Mouse (Mus musculus): ENCODE measurements around the gene Rev1. TPM values are rescaled to one million over a fixed set of nuclear protein-coding genes. Genes with fewer than 3 reads are reported as not detected.

The Rev1 gene
- total and polyA plus RNA-seq, 2 experiments, result 6.9 to 20.1 TPM

- DNase-seq (ENCODE audit: extremely low read depth, low read depth, low spot score), result peak; percentile 34
- Histone ChIP-seq H3K27me3 (ENCODE audit: control insufficient read depth, insufficient read depth, low read length) (no peaks in the 10 kb centered on the region), H3K4me3 (ENCODE audit: insufficient read depth, low read depth, low read length) (peak overlapping the region; percentile 99), H3K27ac (replicated peaks; ENCODE audit: insufficient read depth, low read depth, low read length) (peak overlapping the region; percentile 97), H3K79me2 (ENCODE audit: control insufficient read depth, insufficient read depth, low read length) (peaks cover 21% of the 10 kb centered on the region), H3K36me3 (ENCODE audit: control insufficient read depth, insufficient read depth, low read length) (no peaks in the 10 kb centered on the region), H3K9ac (ENCODE audit: low read depth, low read length) (peak overlapping the region; percentile 100), H3K4me1 (ENCODE audit: control insufficient read depth, insufficient read depth, low read length) (peaks cover 15% of the 10 kb centered on the region)
- WGBS, result under 1% methylated on average over 63 of the region's 68 CpGs
- TF ChIP-seq CTCF (IDR thresholded peaks at IDR 0.05; ENCODE audit: low read depth, low read length) (no peak), POLR2A (IDR thresholded peaks at IDR 0.05; ENCODE audit: extremely low read depth, insufficient read depth, low read length) (no peak)
These were observed 623 bp downstream of the Rev1 start for GRCm38 (mm10) chr1:38128919-38129436.

- Histone ChIP-seq H3K27ac (replicated peaks; ENCODE audit: insufficient read depth, low read depth, low read length) (no peak overlapping the region), H3K9ac (ENCODE audit: low read depth, low read length) (no peak overlapping the region), H3K79me2 (ENCODE audit: control insufficient read depth, insufficient read depth, low read length) (peaks cover 30% of the 10 kb centered on the region), H3K27me3 (ENCODE audit: control insufficient read depth, insufficient read depth, low read length) (no peaks in the 10 kb centered on the region), H3K4me3 (ENCODE audit: insufficient read depth, low read depth, low read length) (no peak overlapping the region), H3K36me3 (ENCODE audit: control insufficient read depth, insufficient read depth, low read length) (no peaks in the 10 kb centered on the region), H3K4me1 (ENCODE audit: control insufficient read depth, insufficient read depth, low read length) (peaks cover 15% of the 10 kb centered on the region)
- peak; percentile 74 for DNase-seq (ENCODE audit: extremely low read depth, low read depth, low spot score)
- TF ChIP-seq POLR2A (IDR thresholded peaks at IDR 0.05; ENCODE audit: extremely low read depth, insufficient read depth, low read length) (no peak), CTCF (IDR thresholded peaks at IDR 0.05; ENCODE audit: low read depth, low read length) (no peak)
These were observed 2.6 kb downstream of the Rev1 start for GRCm38 (mm10) chr1:38127036-38127435.

- 0 out of 2 replicates have a peak overlapping the region, but pooled peaks have one; percentile 34 for H3K27ac ChIP-seq (replicated peaks; ENCODE audit: insufficient read depth, low read depth, low read length)
- DNase-seq (ENCODE audit: extremely low read depth, low read depth, low spot score), result no peak
These were observed 3.2 kb downstream of the Rev1 start for GRCm38 (mm10) chr1:38126426-38126825.

GRCm38 (mm10) chr1:38124261-38124660 lies 5.3 kb downstream of the Rev1 start:
- TF ChIP-seq POLR2A (IDR thresholded peaks at IDR 0.05; ENCODE audit: extremely low read depth, insufficient read depth, low read length), result no peak
- TF ChIP-seq CTCF (IDR thresholded peaks at IDR 0.05; ENCODE audit: low read depth, low read length), result no peak
- peaks cover 30% of the 10 kb centered on the region for H3K79me2 ChIP-seq (ENCODE audit: control insufficient read depth, insufficient read depth, low read length)
- no peaks in the 10 kb centered on the region for H3K27me3 ChIP-seq (ENCODE audit: control insufficient read depth, insufficient read depth, low read length)
- peak; percentile 85 for DNase-seq (ENCODE audit: extremely low read depth, low read depth, low spot score)
- no peak overlapping the region for H3K4me3 ChIP-seq (ENCODE audit: insufficient read depth, low read depth, low read length)
- no peaks in the 10 kb centered on the region for H3K36me3 ChIP-seq (ENCODE audit: control insufficient read depth, insufficient read depth, low read length)
- H3K4me1 ChIP-seq (ENCODE audit: control insufficient read depth, insufficient read depth, low read length), result peaks cover 13% of the 10 kb centered on the region
- H3K9ac ChIP-seq (ENCODE audit: low read depth, low read length), result no peak overlapping the region
- H3K27ac ChIP-seq (replicated peaks; ENCODE audit: insufficient read depth, low read depth, low read length), result peak overlapping the region; percentile 59; the same call in 1 of the 2 replicates

More at GRCm38 (mm10) chr1:38126426-38126825, 3.2 kb downstream of the Rev1 start:
- Histone ChIP-seq H3K27me3 (ENCODE audit: control insufficient read depth, insufficient read depth, low read length) (no peaks in the 10 kb centered on the region), H3K9ac (ENCODE audit: low read depth, low read length) (no peak overlapping the region), H3K4me3 (ENCODE audit: insufficient read depth, low read depth, low read length) (no peak overlapping the region), H3K79me2 (ENCODE audit: control insufficient read depth, insufficient read depth, low read length) (peaks cover 30% of the 10 kb centered on the region), H3K4me1 (ENCODE audit: control insufficient read depth, insufficient read depth, low read length) (peaks cover 15% of the 10 kb centered on the region), H3K36me3 (ENCODE audit: control insufficient read depth, insufficient read depth, low read length) (no peaks in the 10 kb centered on the region)
- WGBS, result 42% methylated on average over 3 of the region's 3 CpGs
- no peak for TF ChIP-seq CTCF (IDR thresholded peaks at IDR 0.05; ENCODE audit: low read depth, low read length)
- TF ChIP-seq POLR2A (IDR thresholded peaks at IDR 0.05; ENCODE audit: extremely low read depth, insufficient read depth, low read length), result no peak

- WGBS, result 44% methylated on average over 5 of the region's 5 CpGs
- no peak overlapping the region for H3K27ac ChIP-seq (replicated peaks; ENCODE audit: insufficient read depth, low read depth, low read length)
- TF ChIP-seq POLR2A (IDR thresholded peaks at IDR 0.05; ENCODE audit: extremely low read depth, insufficient read depth, low read length) (no peak), CTCF (IDR thresholded peaks at IDR 0.05; ENCODE audit: low read depth, low read length) (no peak)
- H3K4me1 ChIP-seq (ENCODE audit: control insufficient read depth, insufficient read depth, low read length), result peaks cover 12% of the 10 kb centered on the region
- no peak overlapping the region for H3K9ac ChIP-seq (ENCODE audit: low read depth, low read length)
- peaks cover 30% of the 10 kb centered on the region; the same call in 1 of the 2 replicates for H3K79me2 ChIP-seq (ENCODE audit: control insufficient read depth, insufficient read depth, low read length)
- no peaks in the 10 kb centered on the region for H3K27me3 ChIP-seq (ENCODE audit: control insufficient read depth, insufficient read depth, low read length)
- DNase-seq (ENCODE audit: extremely low read depth, low read depth, low spot score), result no peak
- H3K4me3 ChIP-seq (ENCODE audit: insufficient read depth, low read depth, low read length), result no peak overlapping the region
- H3K36me3 ChIP-seq (ENCODE audit: control insufficient read depth, insufficient read depth, low read length), result no peaks in the 10 kb centered on the region
These were observed 8.7 kb downstream of the Rev1 start for GRCm38 (mm10) chr1:38120877-38121276.

GRCm38 (mm10) chr1:38118624-38119023 lies 11.0 kb downstream of the Rev1 start:
- Histone ChIP-seq H3K4me3 (ENCODE audit: insufficient read depth, low read depth, low read length) (no peak overlapping the region), H3K4me1 (ENCODE audit: control insufficient read depth, insufficient read depth, low read length) (peaks cover 8% of the 10 kb centered on the region), H3K36me3 (ENCODE audit: control insufficient read depth, insufficient read depth, low read length) (no peaks in the 10 kb centered on the region), H3K27me3 (ENCODE audit: control insufficient read depth, insufficient read depth, low read length) (no peaks in the 10 kb centered on the region), H3K79me2 (ENCODE audit: control insufficient read depth, insufficient read depth, low read length) (peaks cover 23% of the 10 kb centered on the region; the same call in 1 of the 2 replicates), H3K27ac (replicated peaks; ENCODE audit: insufficient read depth, low read depth, low read length) (peak overlapping the region; percentile 54; the same call in 1 of the 2 replicates), H3K9ac (ENCODE audit: low read depth, low read length) (no peak overlapping the region)
- TF ChIP-seq CTCF (IDR thresholded peaks at IDR 0.05; ENCODE audit: low read depth, low read length), result no peak
- 17% methylated on average over 2 of the region's 2 CpGs for WGBS
- DNase-seq (ENCODE audit: extremely low read depth, low read depth, low spot score), result peak; percentile 89
